Mouse (Mus musculus): ENCODE measurements at regions not wholly inside any gene's neighbourhood (a gene's known extent, or its start where the extent isn't known, plus 50 kb on each side); places are given as distances from the start of the nearest gene placed in this dataset.

- TF ChIP-seq CTCF (IDR thresholded peaks at IDR 0.05; ENCODE audit: low read depth, low read length) (no peak), POLR2A (IDR thresholded peaks at IDR 0.05; ENCODE audit: borderline replicate concordance, low read depth, low read length) (no peak)
Measured at GRCm38 (mm10) chr5:119758880-119759279, 73.6 kb upstream of the Tbx5 start.
